Mouse (Mus musculus) erythroblast, embryonic 14.5 days (primary cell): Measurements from ENCODE around the gene Bst2. TPM values are rescaled to one million over a fixed set of nuclear protein-coding genes. Genes with fewer than 3 reads are reported as not detected.

Source experiments
- H3K27me3 ChIP-seq: 2 replicates; pipeline ENCODE4 v1.6.1; 2012; ENCODE audit warnings: inconsistent platforms; ENCODE audit not compliant: control insufficient read depth
- H3K36me3 ChIP-seq: 2 replicates; pipeline ENCODE4 v1.6.1; 2012; ENCODE audit warnings: mild to moderate bottlenecking, inconsistent platforms; ENCODE audit not compliant: control insufficient read depth
- H3K4me1 ChIP-seq: 2 replicates; pipeline ENCODE4 v1.6.1; 2012; ENCODE audit warnings: inconsistent platforms; ENCODE audit not compliant: control insufficient read depth
- H3K4me3 ChIP-seq: replicated peaks from 2 replicates; pipeline ENCODE3; 2012; ENCODE audit warnings: moderate library complexity, mild to moderate bottlenecking, inconsistent platforms
- H3K9me3 ChIP-seq: 2 replicates; pipeline ENCODE4 v1.6.1; 2012; ENCODE audit warnings: low read length, inconsistent platforms, mixed read lengths; ENCODE audit not compliant: control insufficient read depth
- GATA1 ChIP-seq: IDR thresholded peaks from 2 replicates; pipeline ENCODE4 v1.6.1; 2012; ENCODE audit warnings: low read length, inconsistent platforms, mixed read lengths
- TAL1 ChIP-seq: IDR thresholded peaks from 3 replicates; pipeline ENCODE4 v1.6.1; 2012; ENCODE audit warnings: low read length, inconsistent platforms, mixed read lengths
- polyA plus RNA-seq: library from polyadenylated mRNA; stranded (reverse); fragments of >175 nt; gene quantifications from 2 replicates; pipeline ENCODE4 v1.2.3, GENCODE M21; 2012

The Bst2 gene
- 0.21 and 0.72 TPM in 2 replicates for polyA plus RNA-seq

- no peaks in the 10 kb centered on the region for H3K9me3 ChIP-seq
- no peaks in the 10 kb centered on the region for H3K36me3 ChIP-seq
- H3K27me3 ChIP-seq = no peaks in the 10 kb centered on the region; the same call in 1 of the 2 replicates
- peaks cover 22% of the 10 kb centered on the region for H3K4me1 ChIP-seq
- H3K4me3 ChIP-seq = peak within 1 kb of the TSS; percentile 76
- TF ChIP-seq GATA1 (no peak), TAL1 (no peak)
Measured at GRCm38 (mm10) chr8:71537028-71537867, at the start of gene Bst2. TSS of gene Bst2 (minus strand) at chr8:71537456.

- Histone ChIP-seq H3K36me3 (no peaks in the 10 kb centered on the region), H3K4me3 (no peak overlapping the region), H3K4me1 (peaks cover 20% of the 10 kb centered on the region), H3K9me3 (no peaks in the 10 kb centered on the region), H3K27me3 (no peaks in the 10 kb centered on the region)
- TF ChIP-seq GATA1 = no peak
- TF ChIP-seq TAL1 = no peak
Measured at GRCm38 (mm10) chr8:71586891-71587290, 49.6 kb upstream of the Bst2 start.

- TF ChIP-seq GATA1 (no peak), TAL1 (no peak)
- H3K27me3 ChIP-seq = no peaks in the 10 kb centered on the region
- no peaks in the 10 kb centered on the region for H3K9me3 ChIP-seq
- no peak overlapping the region for H3K4me3 ChIP-seq
- peaks cover 9% of the 10 kb centered on the region for H3K4me1 ChIP-seq
- no peaks in the 10 kb centered on the region for H3K36me3 ChIP-seq
Measured at GRCm38 (mm10) chr8:71580201-71580600, 42.9 kb upstream of the Bst2 start.

GRCm38 (mm10) chr8:71579476-71579875, 42.2 kb upstream of the Bst2 start:
- no peak overlapping the region for H3K4me3 ChIP-seq
- no peaks in the 10 kb centered on the region for H3K9me3 ChIP-seq
- no peaks in the 10 kb centered on the region for H3K27me3 ChIP-seq
- no peak for TF ChIP-seq TAL1
- TF ChIP-seq GATA1 = no peak
- no peaks in the 10 kb centered on the region for H3K36me3 ChIP-seq
- H3K4me1 ChIP-seq = peaks cover 9% of the 10 kb centered on the region

- no peak for TF ChIP-seq GATA1
- TF ChIP-seq TAL1 = no peak
- peaks cover 2% of the 10 kb centered on the region; the same call in 1 of the 2 replicates for H3K27me3 ChIP-seq
- H3K36me3 ChIP-seq = no peaks in the 10 kb centered on the region
- H3K4me1 ChIP-seq = peaks cover 9% of the 10 kb centered on the region
- no peaks in the 10 kb centered on the region for H3K9me3 ChIP-seq
- no peak overlapping the region for H3K4me3 ChIP-seq
Measured at GRCm38 (mm10) chr8:71579009-71579408, 41.8 kb upstream of the Bst2 start.

- no peaks in the 10 kb centered on the region for H3K9me3 ChIP-seq
- no peak overlapping the region for H3K4me3 ChIP-seq
- no peaks in the 10 kb centered on the region for H3K36me3 ChIP-seq
- no peak for TF ChIP-seq TAL1
- no peak for TF ChIP-seq GATA1
- H3K4me1 ChIP-seq = peaks cover 9% of the 10 kb centered on the region
- peaks cover 2% of the 10 kb centered on the region; the same call in 1 of the 2 replicates for H3K27me3 ChIP-seq
Measured at GRCm38 (mm10) chr8:71577856-71578387, 40.7 kb upstream of the Bst2 start.

- Histone ChIP-seq H3K36me3 (no peaks in the 10 kb centered on the region), H3K27me3 (peaks cover 23% of the 10 kb centered on the region), H3K4me1 (peaks cover 10% of the 10 kb centered on the region), H3K4me3 (no peak overlapping the region), H3K9me3 (no peaks in the 10 kb centered on the region; the same call in 1 of the 2 replicates)
- TF ChIP-seq TAL1 (no peak), GATA1 (no peak)
Measured at GRCm38 (mm10) chr8:71575020-71575419, 37.8 kb upstream of the Bst2 start.

- Histone ChIP-seq H3K36me3 (no peaks in the 10 kb centered on the region), H3K27me3 (peaks cover 29% of the 10 kb centered on the region), H3K4me1 (peaks cover 16% of the 10 kb centered on the region), H3K9me3 (no peaks in the 10 kb centered on the region; the same call in 1 of the 2 replicates), H3K4me3 (no peak overlapping the region)
- TF ChIP-seq TAL1 = no peak
- TF ChIP-seq GATA1 = no peak
Measured at GRCm38 (mm10) chr8:71574426-71574825, 37.2 kb upstream of the Bst2 start.

- H3K4me1 ChIP-seq = peaks cover 19% of the 10 kb centered on the region
- no peak for TF ChIP-seq TAL1
- no peak for TF ChIP-seq GATA1
- peaks cover 43% of the 10 kb centered on the region for H3K27me3 ChIP-seq
- no peaks in the 10 kb centered on the region for H3K36me3 ChIP-seq
- no peaks in the 10 kb centered on the region; the same call in 1 of the 2 replicates for H3K9me3 ChIP-seq
- H3K4me3 ChIP-seq = no peak overlapping the region
Measured at GRCm38 (mm10) chr8:71572847-71573633, 35.8 kb upstream of the Bst2 start.
